Mouse (Mus musculus) frontal cortex, postnatal 25 days (tissue): Measurements from ENCODE around the gene Sema4b.

Experiments
- DNase-seq, 2 experiments: peaks; one replicate each; pipeline ENCODE4 v3.0.0; 2022; ENCODE audit warnings: low spot score in 2 of 2

The Sema4b gene

GRCm38 (mm10) chr7:80216566-80216965 is 29.9 kb downstream of the Sema4b start:
- no peak for DNase-seq

- no peak for DNase-seq
Observed at GRCm38 (mm10) chr7:80218666-80219065, 32.0 kb downstream of the Sema4b start.

DNA sequence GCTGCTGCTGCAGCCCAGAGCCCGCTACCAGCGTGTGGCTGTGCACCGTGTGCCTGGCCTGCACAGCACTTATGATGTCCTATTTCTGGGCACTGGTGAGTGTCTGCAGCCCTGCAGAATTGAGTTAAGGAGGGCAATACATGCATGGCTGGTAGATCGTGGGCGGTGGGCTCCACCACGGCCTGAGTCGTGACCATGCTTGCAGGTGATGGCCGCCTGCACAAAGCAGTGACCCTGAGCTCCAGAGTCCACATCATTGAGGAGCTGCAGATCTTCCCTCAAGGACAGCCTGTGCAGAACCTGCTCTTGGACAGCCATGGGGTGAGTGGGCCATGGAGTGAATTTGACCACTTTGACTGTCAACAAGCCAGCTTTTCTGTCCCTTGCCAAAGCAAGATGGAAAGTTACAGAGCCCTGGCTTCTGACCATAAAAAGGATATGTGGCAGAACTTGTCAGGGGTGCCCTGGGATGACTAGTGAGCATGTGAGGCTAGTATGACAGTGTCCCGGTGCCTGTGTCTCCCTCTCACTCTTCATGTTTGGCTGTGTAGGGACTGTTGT is 33.7 kb downstream of the Sema4b start:
- DNase-seq = no peak

GRCm38 (mm10) chr7:80221179-80221750 is 34.6 kb downstream of the Sema4b start:
- no peak for DNase-seq

DNA sequence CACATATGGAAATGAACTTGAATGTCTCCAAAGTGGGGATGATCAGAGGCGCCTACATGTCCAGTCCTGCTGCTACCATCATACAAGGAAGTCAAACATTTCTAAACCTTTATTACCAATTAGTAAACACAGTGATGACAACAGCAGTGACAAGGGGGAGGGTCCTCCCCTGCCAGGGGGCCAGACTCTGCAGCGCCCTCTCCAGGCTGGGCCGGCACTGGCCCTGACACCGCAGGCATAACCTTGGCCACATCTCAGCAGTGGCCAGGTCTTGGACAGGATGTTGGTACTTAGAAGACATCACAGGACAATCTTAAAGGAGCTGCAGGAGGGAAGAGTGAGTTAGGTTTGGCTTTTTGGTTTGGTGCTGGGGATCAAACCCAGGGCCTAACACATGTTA is 40.4 kb downstream of the Sema4b start:
- DNase-seq = no peak

DNA sequence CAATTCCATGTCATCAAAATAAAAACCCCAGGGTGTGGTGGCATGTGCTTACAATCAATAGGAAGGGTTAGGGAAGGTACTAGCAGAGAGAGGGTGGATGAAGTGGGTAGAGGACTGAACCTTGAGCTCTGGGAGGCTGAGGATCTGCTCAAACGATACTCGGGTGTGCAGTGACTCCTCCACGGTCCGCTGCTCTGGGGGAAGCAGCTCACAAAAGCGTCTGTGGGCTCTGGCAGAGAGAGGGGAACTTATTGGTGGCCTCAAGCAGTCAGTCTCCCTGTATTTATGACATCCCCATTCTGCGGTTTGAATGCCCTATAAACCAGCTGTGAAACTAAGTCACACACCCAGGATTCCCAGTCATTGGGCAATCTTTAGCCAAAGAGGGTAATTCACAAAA is 43.6 kb downstream of the Sema4b start:
- no peak for DNase-seq

- DNase-seq = no peak
Observed at GRCm38 (mm10) chr7:80231971-80232488, 45.4 kb downstream of the Sema4b start.

GRCm38 (mm10) chr7:80232489-80233029 is 45.9 kb downstream of the Sema4b start, which contains the start of the genes Cib1 and Gdpgp1:
Gene Cib1, minus strand, starts transcription at chr7:80232813.
Gene Gdpgp1, plus strand, starts transcription at chr7:80232865.
- DNase-seq = peak; percentile 81 to 90

DNA sequence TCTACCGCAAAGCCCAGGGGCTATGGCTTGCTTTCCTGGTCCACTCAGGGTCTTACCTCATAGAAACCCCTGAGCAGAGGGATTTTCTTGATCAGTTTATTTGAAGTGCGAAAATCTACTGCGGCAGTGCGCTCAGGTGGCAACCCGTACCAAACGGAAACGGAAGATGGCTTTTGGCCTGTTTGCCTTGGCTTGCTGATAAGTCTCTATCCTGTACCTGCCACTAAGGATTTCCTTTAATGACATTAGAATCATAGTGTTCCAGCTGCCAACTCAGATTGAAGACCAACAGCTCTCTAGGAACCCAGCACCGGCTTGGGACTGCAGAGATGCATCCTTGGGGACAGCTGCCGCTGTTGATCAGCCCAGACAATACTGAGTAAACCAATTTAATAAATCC is 47.2 kb downstream of the Sema4b start:
- DNase-seq = no peak

DNA sequence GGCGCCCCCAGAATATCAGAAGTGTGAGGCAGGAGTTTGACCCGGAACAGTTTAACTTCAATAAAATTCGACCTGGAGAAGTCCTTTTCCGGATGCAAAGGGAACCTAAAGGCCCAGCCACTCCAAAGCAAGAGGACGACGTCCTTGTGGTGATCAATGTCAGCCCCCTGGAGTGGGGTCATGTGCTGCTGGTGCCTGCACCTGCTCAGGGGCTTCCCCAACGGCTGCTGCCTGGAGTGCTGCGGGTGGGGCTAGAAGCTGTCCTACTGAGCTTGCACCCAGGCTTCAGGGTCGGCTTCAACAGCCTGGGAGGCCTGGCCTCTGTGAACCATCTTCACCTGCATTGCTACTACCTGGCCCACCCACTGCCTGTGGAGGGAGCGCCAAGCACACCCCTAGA is 51.9 kb downstream of the Sema4b start:
- DNase-seq = no peak

DNA sequence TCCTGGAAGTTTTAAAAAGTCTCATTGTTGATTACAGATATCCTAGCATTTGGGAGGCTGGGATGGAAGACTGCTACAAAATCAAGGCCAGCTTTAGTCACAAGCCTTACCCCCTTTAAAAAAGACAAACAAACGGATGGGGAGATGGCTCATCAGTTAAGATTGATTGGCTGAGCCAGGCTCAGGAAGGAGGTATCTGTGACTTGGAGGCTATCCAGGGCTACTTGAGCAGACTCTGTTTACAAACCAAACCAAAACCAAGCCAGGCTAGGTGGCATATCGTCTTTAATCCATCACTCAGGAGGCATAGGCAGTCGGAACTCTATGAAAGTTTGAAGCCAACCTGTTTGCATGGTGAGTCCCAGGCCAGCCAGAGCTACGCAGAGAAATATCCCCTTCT is 55.0 kb downstream of the Sema4b start:
- DNase-seq = no peak

DNA sequence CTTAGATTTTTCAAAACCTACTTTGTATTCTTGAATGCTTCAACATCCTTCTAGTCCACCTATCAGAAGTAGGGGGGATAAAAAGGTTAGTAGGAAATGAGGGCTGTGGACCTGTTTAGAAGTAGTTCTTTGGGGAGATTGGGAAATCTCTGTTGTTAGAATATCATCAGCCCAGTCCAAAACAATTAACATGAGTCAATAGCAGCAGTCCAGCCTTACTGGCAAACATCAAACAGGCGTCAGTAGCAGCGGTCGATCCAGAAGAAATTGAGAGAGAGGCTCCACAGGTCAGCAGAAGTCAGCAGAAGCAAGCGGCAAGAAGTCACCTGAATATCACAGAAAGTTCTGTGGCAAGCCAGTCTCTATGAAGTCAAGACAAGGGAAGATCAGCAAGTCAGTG is 58.2 kb downstream of the Sema4b start:
- no peak for DNase-seq

DNA sequence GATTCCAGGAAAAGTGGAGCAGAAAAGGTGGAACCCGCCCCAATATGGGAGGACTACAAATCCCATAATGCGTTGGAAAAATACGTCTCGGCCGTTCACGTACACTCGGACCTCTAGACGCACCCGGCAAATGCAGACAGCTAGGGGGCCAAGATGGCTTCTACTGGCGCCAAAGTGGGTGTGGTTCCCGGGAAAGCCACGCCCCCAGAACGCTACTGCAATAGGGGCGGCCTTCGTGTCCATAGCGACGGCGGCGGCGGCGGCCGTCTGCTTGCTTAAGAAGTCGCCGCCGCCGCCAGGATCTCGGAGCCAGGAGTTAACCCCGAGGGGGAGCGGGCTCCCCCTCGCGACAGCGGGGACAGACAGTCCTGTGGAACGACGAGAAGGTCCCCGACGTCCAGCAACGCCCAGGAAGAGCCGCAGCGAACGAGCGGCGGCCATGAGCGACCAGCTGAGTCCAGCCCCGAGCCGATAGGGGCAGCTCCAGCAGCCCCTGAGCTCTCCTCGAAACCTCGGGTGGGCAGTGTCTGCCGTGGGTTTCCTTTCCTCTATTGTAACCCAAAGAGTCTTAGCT is 59.6 kb downstream of the Sema4b start, which contains the start of gene Ttll13:
TSS of gene Ttll13 (plus strand) at position 229 of the 574 bp plus-strand sequence.
- peak; percentile 85 to 91 for DNase-seq

- no peak for DNase-seq
Observed at GRCm38 (mm10) chr7:80246859-80247258, 60.2 kb downstream of the Sema4b start.

DNA sequence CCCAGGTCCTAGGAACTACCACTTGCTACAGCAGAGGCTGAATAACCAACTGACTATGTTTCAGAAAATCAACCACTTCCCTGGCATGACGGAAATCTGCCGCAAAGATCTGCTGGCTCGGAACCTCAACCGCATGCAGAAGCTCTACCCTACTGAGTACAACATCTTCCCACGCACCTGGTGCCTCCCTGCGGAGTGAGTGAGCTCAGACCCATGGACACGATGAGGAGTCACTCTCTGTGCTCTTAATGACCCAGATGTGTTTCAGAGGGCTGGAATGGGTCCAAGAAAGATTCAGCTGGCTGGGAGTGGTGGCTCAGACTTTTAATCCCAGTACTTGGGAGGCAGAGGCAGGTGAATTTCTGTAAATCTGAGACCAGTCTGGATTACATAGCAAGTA is 65.8 kb downstream of the Sema4b start:
- DNase-seq = no peak

DNA sequence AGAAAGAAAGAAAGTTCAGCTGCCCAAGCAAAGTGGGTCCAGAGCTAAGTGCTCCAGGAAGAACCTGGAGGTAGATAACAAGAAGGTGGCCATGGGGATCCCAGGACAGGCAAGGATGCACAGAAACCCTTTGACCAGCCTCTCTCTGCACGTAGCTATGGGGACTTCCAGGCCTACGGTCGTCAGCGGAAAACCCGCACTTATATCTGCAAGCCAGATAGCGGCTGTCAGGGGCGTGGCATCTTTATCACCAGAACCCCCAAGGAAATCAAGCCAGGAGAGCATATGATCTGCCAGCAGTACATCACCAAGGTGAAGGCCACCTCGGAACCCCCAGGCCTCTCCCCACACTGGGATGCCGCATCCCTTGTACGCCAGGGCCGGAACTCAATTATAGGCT is 66.2 kb downstream of the Sema4b start:
- no peak for DNase-seq

GRCm38 (mm10) chr7:80255981-80256380 is 69.3 kb downstream of the Sema4b start:
- DNase-seq = no peak

DNA sequence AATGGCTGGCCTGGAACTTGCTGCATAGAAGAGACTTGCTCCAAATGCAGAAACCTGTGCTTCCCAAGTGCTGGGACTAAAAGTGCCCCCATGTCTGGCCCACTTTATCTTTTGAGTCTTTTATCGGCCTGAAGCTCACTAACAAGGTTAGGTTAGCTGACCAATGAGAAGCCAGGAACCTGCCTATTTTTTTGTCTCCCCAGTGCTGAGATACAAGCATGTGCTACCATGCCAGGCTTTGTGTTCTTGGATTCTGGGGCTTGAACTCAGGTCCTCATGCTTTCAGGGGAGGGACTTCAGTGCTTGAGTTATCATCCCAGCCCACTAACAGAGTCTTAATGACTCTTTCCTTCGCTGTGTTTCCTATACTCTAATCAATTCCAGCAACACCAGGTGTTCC is 71.1 kb downstream of the Sema4b start:
- DNase-seq = no peak

DNA sequence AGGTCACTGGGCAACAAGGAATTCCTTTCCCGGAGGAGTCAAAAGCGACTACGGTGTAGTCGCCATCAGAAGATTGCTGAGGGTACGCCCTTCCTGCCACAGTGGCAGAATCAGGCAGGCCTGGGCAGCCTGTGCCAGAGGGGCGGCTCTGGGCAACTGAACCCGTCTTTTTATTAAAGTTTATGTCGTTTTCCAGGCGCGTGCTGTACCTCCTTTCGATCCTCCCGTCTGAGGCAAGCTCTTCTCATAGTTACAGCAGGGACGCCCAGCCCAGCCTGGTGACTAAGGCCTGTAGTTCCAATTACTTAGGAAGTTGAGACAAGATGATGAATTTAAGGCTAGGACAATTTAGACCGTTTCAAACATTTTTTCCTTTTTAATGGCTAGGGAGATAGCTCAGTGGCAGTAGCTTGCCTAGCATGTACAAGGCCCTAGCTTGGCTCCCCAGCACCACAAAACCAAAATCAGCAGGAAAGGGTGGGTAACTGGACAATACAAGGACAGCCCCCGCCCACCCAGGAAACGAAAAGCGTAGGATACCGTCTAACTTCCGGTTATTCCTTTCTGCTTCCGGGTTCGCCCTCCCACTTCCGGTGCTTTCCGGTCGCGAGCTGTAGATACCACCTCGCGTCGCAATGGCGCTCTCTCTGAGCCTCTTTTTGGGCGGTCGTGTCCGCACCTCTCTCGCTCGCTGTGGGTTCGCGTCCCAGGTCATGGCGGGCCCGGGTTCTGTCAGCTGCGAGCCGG is 74.2 kb downstream of the Sema4b start, which contains the start of gene Ngrn:
TSS of gene Ngrn (plus strand) at position 591 of the 747 bp plus-strand sequence.
- DNase-seq = peak; percentile 59 to 77

- no peak for DNase-seq
Observed at GRCm38 (mm10) chr7:80261372-80261990, 74.8 kb downstream of the Sema4b start.

- DNase-seq = no peak
Observed at GRCm38 (mm10) chr7:80264606-80265005, 78.0 kb downstream of the Sema4b start.

DNA sequence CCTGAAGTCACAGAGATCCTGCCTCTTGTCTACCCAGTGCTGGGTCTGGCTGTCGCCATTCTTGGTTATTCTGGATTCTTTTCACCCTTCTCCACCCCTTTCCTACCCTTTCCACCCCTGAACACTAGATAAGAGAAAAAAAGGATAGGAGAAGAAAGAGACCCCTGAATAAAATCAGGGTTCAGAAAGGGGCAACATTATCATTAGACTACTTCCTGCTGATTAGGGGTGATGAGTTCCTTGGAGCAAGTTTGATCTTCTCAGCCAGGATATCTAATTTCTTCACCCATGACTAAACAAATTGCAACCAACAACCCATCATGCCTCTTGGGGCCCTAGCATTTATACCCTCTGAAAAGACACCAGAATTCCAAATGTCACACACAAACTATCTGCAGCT is 81.1 kb downstream of the Sema4b start:
- DNase-seq = no peak
